8 mouse cellular contexts compared by ENCODE assay signal in genomic region chr13:102537424-102538242, GRCm38 (mm10).
DNase-seq lines count a peak whose midpoint lies in the region; ATAC-seq and TF ChIP-seq lines count a peak whose summit lies in the region.

No protein-coding gene starts in this region.

- H3K27me3 ChIP-seq in neural tube, embryonic 12.5 days (replicated peaks), result no peaks in the 10 kb centered on the region

- ATAC-seq in granulocyte monocyte progenitor cell, adult 5-6 weeks (replicated peaks; ENCODE audit: poor library complexity, severe bottlenecking), result peak; percentile 70
- ATAC-seq in neural tube, embryonic 12.5 days (ENCODE audit: low FRiP score, low read depth), result 0 out of 2 replicates have a peak, but pooled peaks have one; percentile 51
- no peak for ATAC-seq in erythroblast, adult 5-6 weeks (replicated peaks; ENCODE audit: low FRiP score, poor library complexity, severe bottlenecking)

- DNase-seq in layer of hippocampus, adult 2 months (ENCODE audit: low spot score in 2 of 2), result no peak
- no peak for DNase-seq in layer of hippocampus, postnatal 25 days (ENCODE audit: extremely low spot score in 1 of 2, low spot score in 1 of 2)
- DNase-seq in c-Kit-positive CD71-negative TER-119-negative erythroid progenitor cells, embryonic 14.5 days (ENCODE audit: low read depth), result peak; percentile 7
- DNase-seq in kidney, postnatal 36 days, result peak; percentile 28 to 52
- DNase-seq in frontal cortex, postnatal 10 days (ENCODE audit: low spot score in 2 of 2), result no peak

- 22% methylated on average over 19 of the region's 19 CpGs for WGBS in neural tube, embryonic 12.5 days

- TF ChIP-seq CTCF in layer of hippocampus, adult 2 months (conservative IDR thresholded peaks at IDR 0.05), result no peak

- peak overlapping the region; percentile 28 for H3K4me3 ChIP-seq in layer of hippocampus, adult 2 months
- peak overlapping the region; percentile 10 for H3K4me3 ChIP-seq in neural tube, embryonic 12.5 days

- peak overlapping the region; percentile 51; the same call in 1 of the 2 replicates for H3K27ac ChIP-seq in layer of hippocampus, adult 2 months
- H3K27ac ChIP-seq in neural tube, embryonic 12.5 days, result no peak overlapping the region

- H3K9ac ChIP-seq in neural tube, embryonic 12.5 days, result 0 out of 2 replicates have a peak overlapping the region, but pooled peaks have one; percentile 13

- no peaks in the 10 kb centered on the region for H3K36me3 ChIP-seq in neural tube, embryonic 12.5 days

- H3K9me3 ChIP-seq in neural tube, embryonic 12.5 days, result no peaks in the 10 kb centered on the region

- peaks cover 15% of the 10 kb centered on the region for H3K4me1 ChIP-seq in neural tube, embryonic 12.5 days

- peak overlapping the region; percentile 55 for H3K4me2 ChIP-seq in neural tube, embryonic 12.5 days (replicated peaks)

Comparison
In these comparisons a context has a peak if more than half of its experiments do, and no peak if none do; other contexts are left out.
1. DNase-seq: peak in c-Kit-positive CD71-negative TER-119-negative erythroid progenitor cells, embryonic 14.5 days (single experiment) and kidney, postnatal 36 days (2 of 2); none in layer of hippocampus, adult 2 months (0 of 2), layer of hippocampus, postnatal 25 days (0 of 2) and frontal cortex, postnatal 10 days (0 of 2).